25 mouse cellular contexts compared by ENCODE assay signal in the genomic region with DNA sequence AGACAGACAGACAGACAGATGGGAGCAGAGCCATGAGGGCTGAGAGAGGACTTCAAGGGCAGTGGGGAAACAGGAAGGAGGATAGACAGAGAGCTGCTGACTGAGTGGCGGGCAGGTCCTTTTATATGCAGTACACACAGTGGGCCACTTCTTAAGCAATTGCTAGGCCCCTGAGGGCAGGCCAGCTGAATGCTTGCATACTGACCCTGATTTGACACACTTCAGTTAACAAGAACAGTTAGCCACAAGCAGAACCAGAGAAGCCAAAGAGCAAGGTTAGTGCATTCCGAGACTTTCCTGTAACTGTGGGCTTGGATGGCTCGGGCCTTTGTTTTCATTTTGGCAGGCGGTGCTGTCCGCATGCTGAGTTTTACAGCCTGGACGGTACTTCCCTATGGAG. TPM values are rescaled to one million over a fixed set of nuclear protein-coding genes. Genes with fewer than 3 reads are reported as not detected.
DNase-seq lines count a peak whose midpoint lies in the region; ATAC-seq and TF ChIP-seq lines count a peak whose summit lies in the region.
"Had no signal": no experiment of that assay in that cellular context is flagged by ENCODE, and none has a peak within 500 bp of the region (broad histone marks: within the 10 kb centered on the region; RNA-seq: fewer than 3 reads in every experiment).

No protein-coding gene starts in this region.

- no peak overlapping the region for H3K27ac ChIP-seq in kidney, adult 2 months (ENCODE audit: insufficient read depth, low read depth, low read length)
- H3K27ac ChIP-seq in kidney, embryonic 14.5 days (ENCODE audit: low read depth, low read length), result no peak overlapping the region
- peak overlapping the region; percentile 68; the same call in 1 of the 2 replicates for H3K27ac ChIP-seq in ES-Bruce4 (ENCODE audit: insufficient read depth, low read length)
- H3K27ac ChIP-seq in embryonic facial prominence, embryonic 10.5 days (replicated peaks), result peak overlapping the region; percentile 30
- H3K27ac ChIP-seq: embryonic facial prominence, embryonic 12.5 days; forebrain, embryonic 12.5 days; gastrocnemius, adult 2 months; heart, embryonic 13.5 days; hindbrain, embryonic 12.5 days; layer of hippocampus, adult 2 months; limb, embryonic 12.5 days; macrophage had no signal

- H3K4me2 ChIP-seq in kidney, embryonic 14.5 days (replicated peaks; ENCODE audit: low read depth, low read length), result no peak overlapping the region
- H3K4me2 ChIP-seq: embryonic facial prominence, embryonic 12.5 days; forebrain, embryonic 12.5 days; heart, embryonic 13.5 days; hindbrain, embryonic 12.5 days; limb, embryonic 12.5 days; liver, embryonic 11.5 days had no signal

- no peaks in the 10 kb centered on the region for H3K36me3 ChIP-seq in kidney, adult 2 months (ENCODE audit: control insufficient read depth, insufficient read depth, low read length)
- no peaks in the 10 kb centered on the region for H3K36me3 ChIP-seq in kidney, embryonic 14.5 days (ENCODE audit: control insufficient read depth, insufficient read depth, low read length)
- no peaks in the 10 kb centered on the region for H3K36me3 ChIP-seq in ES-Bruce4 (ENCODE audit: control insufficient read depth, insufficient read depth, low read length, poor library complexity, severe bottlenecking)
- no peaks in the 10 kb centered on the region for H3K36me3 ChIP-seq in embryonic facial prominence, embryonic 10.5 days (replicated peaks)
- H3K36me3 ChIP-seq: embryonic facial prominence, embryonic 12.5 days; forebrain, embryonic 12.5 days; heart, embryonic 13.5 days; hindbrain, embryonic 12.5 days; limb, embryonic 12.5 days had no signal

- no peak for ATAC-seq in kidney, embryonic 14.5 days (ENCODE audit: low FRiP score, low TSS enrichment)
- ATAC-seq: intestine, postnatal 0 days; liver, postnatal 0 days; lung, postnatal 0 days had no signal

- 48% methylated on average over 6 of the region's 6 CpGs for WGBS in kidney, adult 2 months
- 75% methylated on average over 6 of the region's 6 CpGs for WGBS in kidney, embryonic 14.5 days
- WGBS in embryonic facial prominence, embryonic 10.5 days, result 59% methylated on average over 6 of the region's 6 CpGs

- H3K4me1 ChIP-seq in kidney, adult 2 months (ENCODE audit: control insufficient read depth, insufficient read depth, low read length), result 0 out of 2 replicates have a peak, but pooled peaks cover 3% of the 10 kb centered on the region
- H3K4me1 ChIP-seq in kidney, embryonic 14.5 days (ENCODE audit: control insufficient read depth, insufficient read depth, low read length), result peaks cover 10% of the 10 kb centered on the region
- peaks cover 2% of the 10 kb centered on the region for H3K4me1 ChIP-seq in ES-Bruce4 (ENCODE audit: control insufficient read depth, insufficient read depth, low read length)
- peaks cover 29% of the 10 kb centered on the region for H3K4me1 ChIP-seq in embryonic facial prominence, embryonic 10.5 days

- TF ChIP-seq POLR2A in kidney, adult 2 months (IDR thresholded peaks at IDR 0.05; ENCODE audit: low read depth, low read length), result no peak
- no peak for TF ChIP-seq POLR2A in ES-Bruce4 (IDR thresholded peaks at IDR 0.05; ENCODE audit: insufficient read depth, low read length)

- H3K9ac ChIP-seq in kidney, embryonic 14.5 days (ENCODE audit: low read depth, low read length), result no peak overlapping the region
- H3K9ac ChIP-seq in ES-Bruce4 (ENCODE audit: low read depth, poor library complexity, severe bottlenecking), result no peak overlapping the region
- H3K9ac ChIP-seq: embryonic facial prominence, embryonic 12.5 days; forebrain, embryonic 12.5 days; heart, embryonic 13.5 days; hindbrain, embryonic 12.5 days; limb, embryonic 12.5 days; liver, postnatal 0 days had no signal

- H3K27me3 ChIP-seq in kidney, adult 2 months (replicated peaks; ENCODE audit: control insufficient read depth, insufficient read depth, low read length), result no peaks in the 10 kb centered on the region
- H3K27me3 ChIP-seq in kidney, embryonic 14.5 days (ENCODE audit: control insufficient read depth, insufficient read depth, low read length), result no peaks in the 10 kb centered on the region
- no peaks in the 10 kb centered on the region for H3K27me3 ChIP-seq in ES-Bruce4 (ENCODE audit: control insufficient read depth, insufficient read depth, low read length, poor library complexity, severe bottlenecking)
- H3K27me3 ChIP-seq in embryonic facial prominence, embryonic 10.5 days (replicated peaks; ENCODE audit: low read depth, poor library complexity, severe bottlenecking), result no peaks in the 10 kb centered on the region
- H3K27me3 ChIP-seq: embryonic facial prominence, embryonic 12.5 days; forebrain, embryonic 12.5 days; heart, embryonic 13.5 days; hindbrain, embryonic 12.5 days; limb, embryonic 12.5 days had no signal

- no peak overlapping the region for H3K4me3 ChIP-seq in kidney, adult 2 months (ENCODE audit: insufficient read depth, low read depth, low read length)
- no peak overlapping the region for H3K4me3 ChIP-seq in kidney, embryonic 14.5 days (ENCODE audit: low read length)
- H3K4me3 ChIP-seq in ES-Bruce4 (ENCODE audit: low read depth, low read length), result no peak overlapping the region
- H3K4me3 ChIP-seq in embryonic facial prominence, embryonic 10.5 days, result no peak overlapping the region
- H3K4me3 ChIP-seq: embryonic facial prominence, embryonic 12.5 days; forebrain, embryonic 12.5 days; gastrocnemius, adult 2 months; heart, embryonic 13.5 days; hindbrain, embryonic 12.5 days; layer of hippocampus, adult 2 months; limb, embryonic 12.5 days had no signal

- DNase-seq in embryo, embryonic 10 days (ENCODE audit: low spot score), result peak; percentile 50
- DNase-seq in embryo, embryonic 11 days, result no peak
- peak; percentile 75 for DNase-seq in kidney, adult 2 months
- DNase-seq in embryonic facial prominence, embryonic 10.5 days (ENCODE audit: low spot score), result peak; percentile 35
- DNase-seq in spleen, postnatal 4 days (ENCODE audit: low spot score in 2 of 2), result no peak
- DNase-seq in heart, adult 8-10 months (ENCODE audit: low spot score), result no peak
- DNase-seq: adrenal gland, postnatal 25 days; cerebellum, adult 9-10 months; gastrocnemius, adult 2 months; heart, postnatal 14 days; liver, postnatal 0 days; thymus, adult 18-20 months; thymus, postnatal 4 days had no signal

- no peak for TF ChIP-seq CTCF in kidney, adult 2 months (conservative IDR thresholded peaks at IDR 0.05; ENCODE audit: insufficient read depth, insufficient read length, low read depth, low read length)
- TF ChIP-seq CTCF in ES-Bruce4 (IDR thresholded peaks at IDR 0.05; ENCODE audit: low read depth, low read length), result no peak

- TF ChIP-seq EP300 in ES-Bruce4 (IDR thresholded peaks at IDR 0.05; ENCODE audit: insufficient read depth, low read depth, low read length), result peak; percentile 91

- H3K9me3 ChIP-seq in kidney, embryonic 14.5 days (ENCODE audit: control insufficient read depth, low read length), result no peaks in the 10 kb centered on the region
- H3K9me3 ChIP-seq in ES-Bruce4 (replicated peaks; ENCODE audit: control insufficient read depth, insufficient read depth, low read length, poor library complexity, severe bottlenecking), result no peaks in the 10 kb centered on the region
- H3K9me3 ChIP-seq in embryonic facial prominence, embryonic 10.5 days, result no peaks in the 10 kb centered on the region
- H3K9me3 ChIP-seq: embryonic facial prominence, embryonic 12.5 days; forebrain, embryonic 12.5 days; heart, embryonic 13.5 days; hindbrain, embryonic 12.5 days; limb, embryonic 12.5 days had no signal

RNA-seq across cellular contexts. Expression of gene Add3, which starts 48.0 kb away (rescaled TPM):
- 52.9 and 61.6 TPM in 2 replicates for polyA plus RNA-seq in kidney, adult 2 months (2012; rRNA removed)
- 39.5 and 76.1 TPM in 2 replicates for polyA plus RNA-seq in kidney, embryonic 14.5 days (2014; fragmentation: Nextera tagmentation; extraction: Ambion mirVana)
- 37.5 and 41.5 TPM in 2 replicates for polyA plus RNA-seq in ES-Bruce4 (2011; ENCODE audit: insufficient read depth, insufficient read length, low read depth, missing spikeins)
- polyA plus RNA-seq in embryonic facial prominence, embryonic 10.5 days (2016; fragmentation: Nextera tagmentation; extraction: Ambion mirVana), result 61.7 and 67.2 TPM in 2 replicates
- total RNA-seq in heart, adult 8-10 months (2022), result 10 to 100 TPM; 35.7 to 51.4 (median 39.9) TPM

RNA-seq across cellular contexts. Expression of gene Xpnpep1, which starts 52.2 kb away (rescaled TPM):
- polyA plus RNA-seq in kidney, adult 2 months (2012; rRNA removed), result 250 and 253 TPM in 2 replicates
- 153 and 164 TPM in 2 replicates for polyA plus RNA-seq in kidney, embryonic 14.5 days (2014; fragmentation: Nextera tagmentation; extraction: Ambion mirVana)
- 181 and 185 TPM in 2 replicates for polyA plus RNA-seq in ES-Bruce4 (2011; ENCODE audit: insufficient read depth, insufficient read length, low read depth, missing spikeins)
- polyA plus RNA-seq in embryonic facial prominence, embryonic 10.5 days (2016; fragmentation: Nextera tagmentation; extraction: Ambion mirVana), result 158 and 159 TPM in 2 replicates
- total RNA-seq in heart, adult 8-10 months (2022), result 10 to 100 TPM; 52.4 to 81.0 (median 72.0) TPM

Comparison
In these comparisons a context has a peak if more than half of its experiments do, and no peak if none do; other contexts are left out.
1. DNase-seq: peak in embryo, embryonic 10 days (single experiment), kidney, adult 2 months (single experiment) and embryonic facial prominence, embryonic 10.5 days (single experiment); none in embryo, embryonic 11 days (single experiment), spleen, postnatal 4 days (0 of 2) and heart, adult 8-10 months (single experiment).
2. H3K27ac ChIP-seq: peak in ES-Bruce4 (single experiment) and embryonic facial prominence, embryonic 10.5 days (single experiment); none in kidney, adult 2 months (single experiment) and kidney, embryonic 14.5 days (single experiment).